Mouse (Mus musculus): ENCODE results near the gene En2. TPM values are rescaled to one million over a fixed set of nuclear protein-coding genes. Genes with fewer than 3 reads are reported as not detected.

The En2 gene
- 0.46 and 0.53 TPM in 2 replicates for polyA plus RNA-seq (2012; rRNA removed)

GRCm38 (mm10) chr5:28165358-28166255 is at the start of gene En2:
TSS of gene En2 (plus strand) at chr5:28165694.
- peak within 1 kb of the TSS; percentile 16; the same call in 1 of the 2 replicates for H3K4me3 ChIP-seq (ENCODE audit: insufficient read depth, low read length)
- no peak for TF ChIP-seq CTCF (IDR thresholded peaks at IDR 0.05; ENCODE audit: extremely low read depth, insufficient read depth, low read length)
- no peak for TF ChIP-seq POLR2A (IDR thresholded peaks at IDR 0.05; ENCODE audit: extremely low read depth, insufficient read depth, low read length)
- H3K27ac ChIP-seq (ENCODE audit: insufficient read depth, low read length) = no peak within 1 kb of the TSS
- no peaks in the 10 kb centered on the region for H3K4me1 ChIP-seq (ENCODE audit: control insufficient read depth, insufficient read depth, low read length)

- H3K27ac ChIP-seq (ENCODE audit: insufficient read depth, low read length) = no peak overlapping the region
- no peaks in the 10 kb centered on the region for H3K4me1 ChIP-seq (ENCODE audit: control insufficient read depth, insufficient read depth, low read length)
- no peak overlapping the region for H3K4me3 ChIP-seq (ENCODE audit: insufficient read depth, low read length)
- TF ChIP-seq CTCF (IDR thresholded peaks at IDR 0.05; ENCODE audit: extremely low read depth, insufficient read depth, low read length) = no peak
- no peak for TF ChIP-seq POLR2A (IDR thresholded peaks at IDR 0.05; ENCODE audit: extremely low read depth, insufficient read depth, low read length)
Measured at GRCm38 (mm10) chr5:28117251-28117880, 48.1 kb upstream of the En2 start.

- Histone ChIP-seq H3K4me3 (ENCODE audit: insufficient read depth, low read length) (no peak overlapping the region), H3K27ac (ENCODE audit: insufficient read depth, low read length) (no peak overlapping the region), H3K4me1 (ENCODE audit: control insufficient read depth, insufficient read depth, low read length) (no peaks in the 10 kb centered on the region)
- TF ChIP-seq POLR2A (IDR thresholded peaks at IDR 0.05; ENCODE audit: extremely low read depth, insufficient read depth, low read length) = no peak
- no peak for TF ChIP-seq CTCF (IDR thresholded peaks at IDR 0.05; ENCODE audit: extremely low read depth, insufficient read depth, low read length)
Measured at GRCm38 (mm10) chr5:28117882-28118530, 47.5 kb upstream of the En2 start.

- Histone ChIP-seq H3K4me3 (ENCODE audit: insufficient read depth, low read length) (no peak overlapping the region), H3K27ac (ENCODE audit: insufficient read depth, low read length) (no peak overlapping the region), H3K4me1 (ENCODE audit: control insufficient read depth, insufficient read depth, low read length) (no peaks in the 10 kb centered on the region)
- no peak for TF ChIP-seq POLR2A (IDR thresholded peaks at IDR 0.05; ENCODE audit: extremely low read depth, insufficient read depth, low read length)
- TF ChIP-seq CTCF (IDR thresholded peaks at IDR 0.05; ENCODE audit: extremely low read depth, insufficient read depth, low read length) = no peak
Measured at GRCm38 (mm10) chr5:28118531-28118925, 47.0 kb upstream of the En2 start.

- no peak for TF ChIP-seq CTCF (IDR thresholded peaks at IDR 0.05; ENCODE audit: extremely low read depth, insufficient read depth, low read length)
- no peak for TF ChIP-seq POLR2A (IDR thresholded peaks at IDR 0.05; ENCODE audit: extremely low read depth, insufficient read depth, low read length)
- no peaks in the 10 kb centered on the region for H3K4me1 ChIP-seq (ENCODE audit: control insufficient read depth, insufficient read depth, low read length)
- H3K4me3 ChIP-seq (ENCODE audit: insufficient read depth, low read length) = no peak overlapping the region
- no peak overlapping the region for H3K27ac ChIP-seq (ENCODE audit: insufficient read depth, low read length)
Measured at GRCm38 (mm10) chr5:28119576-28119975, 45.9 kb upstream of the En2 start.

GRCm38 (mm10) chr5:28122491-28123454 is 42.7 kb upstream of the En2 start:
- Histone ChIP-seq H3K27ac (ENCODE audit: insufficient read depth, low read length) (no peak overlapping the region), H3K4me3 (ENCODE audit: insufficient read depth, low read length) (no peak overlapping the region), H3K4me1 (ENCODE audit: control insufficient read depth, insufficient read depth, low read length) (no peaks in the 10 kb centered on the region)
- TF ChIP-seq POLR2A (IDR thresholded peaks at IDR 0.05; ENCODE audit: extremely low read depth, insufficient read depth, low read length) (no peak), CTCF (IDR thresholded peaks at IDR 0.05; ENCODE audit: extremely low read depth, insufficient read depth, low read length) (0 out of 2 replicates have a peak, but pooled peaks have one; percentile 10)

- Histone ChIP-seq H3K4me1 (ENCODE audit: control insufficient read depth, insufficient read depth, low read length) (no peaks in the 10 kb centered on the region), H3K4me3 (ENCODE audit: insufficient read depth, low read length) (no peak overlapping the region), H3K27ac (ENCODE audit: insufficient read depth, low read length) (no peak overlapping the region)
- TF ChIP-seq POLR2A (IDR thresholded peaks at IDR 0.05; ENCODE audit: extremely low read depth, insufficient read depth, low read length) (no peak), CTCF (IDR thresholded peaks at IDR 0.05; ENCODE audit: extremely low read depth, insufficient read depth, low read length) (no peak)
Measured at GRCm38 (mm10) chr5:28123455-28123825, 42.1 kb upstream of the En2 start.

- H3K4me1 ChIP-seq (ENCODE audit: control insufficient read depth, insufficient read depth, low read length) = no peaks in the 10 kb centered on the region
- no peak overlapping the region for H3K27ac ChIP-seq (ENCODE audit: insufficient read depth, low read length)
- TF ChIP-seq POLR2A (IDR thresholded peaks at IDR 0.05; ENCODE audit: extremely low read depth, insufficient read depth, low read length) = no peak
- TF ChIP-seq CTCF (IDR thresholded peaks at IDR 0.05; ENCODE audit: extremely low read depth, insufficient read depth, low read length) = no peak
- no peak overlapping the region for H3K4me3 ChIP-seq (ENCODE audit: insufficient read depth, low read length)
Measured at GRCm38 (mm10) chr5:28124321-28125230, 40.9 kb upstream of the En2 start.

Data from cortical plate, adult 2 months (tissue).